Comparison of ENCODE assay signal across 8 mouse cellular contexts in genomic region chr1:155158970-155159484, GRCm38 (mm10). TPM values are rescaled to one million over a fixed set of nuclear protein-coding genes. Genes with fewer than 3 reads are reported as not detected.
DNase-seq lines count a peak whose midpoint lies in the region; TF ChIP-seq lines count a peak whose summit lies in the region.

No protein-coding gene starts in this region.

- peak; percentile 59 to 65 for DNase-seq in adrenal gland, adult 18-20 months (ENCODE audit: low spot score in 2 of 2)
- DNase-seq in heart, postnatal 10 days = peak; percentile 78 to 79
- DNase-seq in layer of hippocampus, adult 9-11 months = peak; percentile 54
- peak; percentile 70 for DNase-seq in lung, postnatal 14 days
- DNase-seq in right cerebral cortex, adult 2 months (ENCODE audit: low spot score in 2 of 2) = peak; percentile 37 to 57
- no peak for DNase-seq in yolk sac, embryonic 10.5 days (ENCODE audit: low spot score)

- H3K9me3 ChIP-seq in ES-Bruce4 (replicated peaks; ENCODE audit: control insufficient read depth, insufficient read depth, low read length, poor library complexity, severe bottlenecking) = no peaks in the 10 kb centered on the region

- no peaks in the 10 kb centered on the region for H3K4me1 ChIP-seq in ES-Bruce4 (ENCODE audit: control insufficient read depth, insufficient read depth, low read length)
- no peaks in the 10 kb centered on the region; the same call in 1 of the 2 replicates for H3K4me1 ChIP-seq in embryonic fibroblast, embryonic 13.5 days (ENCODE audit: control insufficient read depth, insufficient read depth, low read length)

- H3K36me3 ChIP-seq in ES-Bruce4 (ENCODE audit: control insufficient read depth, insufficient read depth, low read length, poor library complexity, severe bottlenecking) = no peaks in the 10 kb centered on the region

- no peak overlapping the region for H3K27ac ChIP-seq in ES-Bruce4 (ENCODE audit: insufficient read depth, low read length)
- H3K27ac ChIP-seq in embryonic fibroblast, embryonic 13.5 days (ENCODE audit: insufficient read depth, low read length) = peak overlapping the region; percentile 8

- H3K9ac ChIP-seq in ES-Bruce4 (ENCODE audit: low read depth, poor library complexity, severe bottlenecking) = peak overlapping the region; percentile 72

- intact Hi-C loops in heart, postnatal 10 days (cut with DNase I) = loop anchor here (1.0 to 2.0 kb wide), 2 partner anchors 60 to 110 kb away; partner anchors contain the start of gene Ier5

- no peaks in the 10 kb centered on the region for H3K27me3 ChIP-seq in ES-Bruce4 (ENCODE audit: control insufficient read depth, insufficient read depth, low read length, poor library complexity, severe bottlenecking)

- H3K4me3 ChIP-seq in ES-Bruce4 (ENCODE audit: low read depth, low read length) = peak overlapping the region; percentile 67
- H3K4me3 ChIP-seq in embryonic fibroblast, embryonic 13.5 days (ENCODE audit: insufficient read depth, low read length) = peak overlapping the region; percentile 71

- no peak for TF ChIP-seq CTCF in ES-Bruce4 (IDR thresholded peaks at IDR 0.05; ENCODE audit: low read depth, low read length)
- TF ChIP-seq CTCF in embryonic fibroblast, embryonic 13.5 days (IDR thresholded peaks at IDR 0.05; ENCODE audit: borderline replicate concordance, insufficient read depth, low read length) = no peak

- no peak for TF ChIP-seq EP300 in ES-Bruce4 (IDR thresholded peaks at IDR 0.05; ENCODE audit: insufficient read depth, low read depth, low read length)

- no peak for TF ChIP-seq POLR2A in ES-Bruce4 (IDR thresholded peaks at IDR 0.05; ENCODE audit: insufficient read depth, low read length)
- 0 out of 2 replicates have a peak, but pooled peaks have one; percentile 2 for TF ChIP-seq POLR2A in embryonic fibroblast, embryonic 13.5 days (IDR thresholded peaks at IDR 0.05; ENCODE audit: low read depth, low read length)

RNA-seq across cellular contexts. Expression of gene Stx6, which starts 0.5 kb away (rescaled TPM):
- 32.8 and 44.4 TPM in 2 replicates for polyA plus RNA-seq in ES-Bruce4 (2011; ENCODE audit: insufficient read depth, insufficient read length, low read depth, missing spikeins)
- total RNA-seq in adrenal gland, adult 18-20 months (2021) = 10 to 100 TPM; 49.2 to 53.5 TPM
- polyA plus RNA-seq in embryonic fibroblast, embryonic 13.5 days (2011; ENCODE audit: insufficient read length, low read depth, missing spikeins) = 54.3 and 58.8 TPM in 2 replicates
- total RNA-seq in heart, postnatal 10 days (2021) = 10 to 100 TPM; 46.2 to 50.5 TPM

RNA-seq across cellular contexts. Expression of gene Mr1, which starts 12.4 kb away (rescaled TPM):
- 0.65 and 1.1 TPM in 2 replicates for polyA plus RNA-seq in ES-Bruce4 (2011; ENCODE audit: insufficient read depth, insufficient read length, low read depth, missing spikeins)
- total RNA-seq in adrenal gland, adult 18-20 months (2021) = 10 to 100 TPM; 24.9 to 32.1 TPM
- 13.4 and 13.8 TPM in 2 replicates for polyA plus RNA-seq in embryonic fibroblast, embryonic 13.5 days (2011; ENCODE audit: insufficient read length, low read depth, missing spikeins)
- 10 to 100 TPM in 1 of 2 experiments, 1 to 10 TPM in 1; 8.9 to 11.9 TPM for total RNA-seq in heart, postnatal 10 days (2021)

RNA-seq across cellular contexts. Expression of gene Ier5, which starts 59.6 kb away (rescaled TPM):
- 5.9 and 7.7 TPM in 2 replicates for polyA plus RNA-seq in ES-Bruce4 (2011; ENCODE audit: insufficient read depth, insufficient read length, low read depth, missing spikeins)
- total RNA-seq in adrenal gland, adult 18-20 months (2021) = 10 to 100 TPM in 1 of 2 experiments, 1 to 10 TPM in 1; 9.4 to 15.5 TPM
- 37.2 and 48.4 TPM in 2 replicates for polyA plus RNA-seq in embryonic fibroblast, embryonic 13.5 days (2011; ENCODE audit: insufficient read length, low read depth, missing spikeins)
- total RNA-seq in heart, postnatal 10 days (2021) = 10 to 100 TPM; 20.4 to 22.6 TPM
